Mouse (Mus musculus): ENCODE measurements around the gene Abhd15. TPM values are rescaled to one million over a fixed set of nuclear protein-coding genes. Genes with fewer than 3 reads are reported as not detected.

Abhd15 gene
- polyA plus RNA-seq, 1 experiment from 2014 or later: 1.6 TPM

GRCm38 (mm10) chr11:77489591-77490235 lies 25.2 kb upstream of the Abhd15 start, which contains the start of gene Ankrd13b:
Gene Ankrd13b, minus strand, starts transcription at chr11:77489678.
- Histone ChIP-seq H3K4me2 (ENCODE audit: low read length) (peak within 1 kb of the TSS; percentile 99), H3K9me3 (ENCODE audit: control insufficient read depth, low read length) (no peaks in the 10 kb centered on the region), H3K4me1 (ENCODE audit: control insufficient read depth in 2 of 2, insufficient read depth in 2 of 2, low read length in 2 of 2) (peaks cover 34 to 45% of the 10 kb centered on the region in 2 experiments), H3K36me3 (ENCODE audit: control insufficient read depth, insufficient read depth, low read length) (no peaks in the 10 kb centered on the region), H3K9ac (ENCODE audit: low read length) (peak within 1 kb of the TSS; percentile 86), H3K27ac (replicated peaks in 1 of 2; ENCODE audit: control insufficient read depth in 1 of 2, insufficient read depth in 1 of 2, low read depth in 2 of 2, low read length in 2 of 2) (peak within 1 kb of the TSS in 1 of 2 experiments; percentile 1; a peak in 2 of 4 replicates), H3K4me3 (ENCODE audit: control insufficient read depth in 1 of 2, insufficient read depth in 1 of 2, low read depth in 1 of 2, low read length in 2 of 2) (peak within 1 kb of the TSS; percentile 85 to 87), H3K27me3 (ENCODE audit: control insufficient read depth, insufficient read depth, low read length) (no peaks in the 10 kb centered on the region)
- no peak for ATAC-seq (ENCODE audit: insufficient number of reproducible peaks, insufficient read depth, low FRiP score, low read depth)
- 1% methylated on average over 73 of the region's 87 CpGs for WGBS

GRCm38 (mm10) chr11:77490451-77490850 lies 24.5 kb upstream of the Abhd15 start:
- no peaks in the 10 kb centered on the region for H3K27me3 ChIP-seq (ENCODE audit: control insufficient read depth, insufficient read depth, low read length)
- 72% methylated on average over 6 of the region's 6 CpGs for WGBS
- peak overlapping the region; percentile 99 for H3K4me2 ChIP-seq (ENCODE audit: low read length)
- H3K4me1 ChIP-seq (ENCODE audit: control insufficient read depth in 2 of 2, insufficient read depth in 2 of 2, low read length in 2 of 2): peaks cover 34 to 52% of the 10 kb centered on the region in 2 experiments
- H3K36me3 ChIP-seq (ENCODE audit: control insufficient read depth, insufficient read depth, low read length): no peaks in the 10 kb centered on the region
- peak overlapping the region in 1 of 2 experiments; percentile 87; a peak in 1 of 4 replicates for H3K4me3 ChIP-seq (ENCODE audit: control insufficient read depth in 1 of 2, insufficient read depth in 1 of 2, low read depth in 1 of 2, low read length in 2 of 2)
- no peak for ATAC-seq (ENCODE audit: insufficient number of reproducible peaks, insufficient read depth, low FRiP score, low read depth)
- H3K27ac ChIP-seq (replicated peaks in 1 of 2; ENCODE audit: control insufficient read depth in 1 of 2, insufficient read depth in 1 of 2, low read depth in 2 of 2, low read length in 2 of 2): peak overlapping the region in 1 of 2 experiments; percentile 1; a peak in 1 of 4 replicates
- H3K9me3 ChIP-seq (ENCODE audit: control insufficient read depth, low read length): no peaks in the 10 kb centered on the region
- 0 out of 2 replicates have a peak overlapping the region, but pooled peaks have one; percentile 27 for H3K9ac ChIP-seq (ENCODE audit: low read length)

GRCm38 (mm10) chr11:77491123-77491501 lies 23.8 kb upstream of the Abhd15 start:
- Histone ChIP-seq H3K4me3 (ENCODE audit: control insufficient read depth in 1 of 2, insufficient read depth in 1 of 2, low read depth in 1 of 2, low read length in 2 of 2) (peak overlapping the region; percentile 92 to 94), H3K27ac (replicated peaks in 1 of 2; ENCODE audit: control insufficient read depth in 1 of 2, insufficient read depth in 1 of 2, low read depth in 2 of 2, low read length in 2 of 2) (peak overlapping the region; percentile 95 to 98), H3K9ac (ENCODE audit: low read length) (peak overlapping the region; percentile 96), H3K4me1 (ENCODE audit: control insufficient read depth in 2 of 2, insufficient read depth in 2 of 2, low read length in 2 of 2) (peaks cover 36 to 58% of the 10 kb centered on the region in 2 experiments), H3K36me3 (ENCODE audit: control insufficient read depth, insufficient read depth, low read length) (no peaks in the 10 kb centered on the region), H3K27me3 (ENCODE audit: control insufficient read depth, insufficient read depth, low read length) (no peaks in the 10 kb centered on the region), H3K4me2 (ENCODE audit: low read length) (peak overlapping the region; percentile 94), H3K9me3 (ENCODE audit: control insufficient read depth, low read length) (no peaks in the 10 kb centered on the region)
- 0% methylated on average over 13 of the region's 13 CpGs for WGBS
- peak; percentile 41 for ATAC-seq (ENCODE audit: insufficient number of reproducible peaks, insufficient read depth, low FRiP score, low read depth)

- peaks cover 35 to 60% of the 10 kb centered on the region in 2 experiments for H3K4me1 ChIP-seq (ENCODE audit: control insufficient read depth in 2 of 2, insufficient read depth in 2 of 2, low read length in 2 of 2)
- no peaks in the 10 kb centered on the region for H3K9me3 ChIP-seq (ENCODE audit: control insufficient read depth, low read length)
- H3K27me3 ChIP-seq (ENCODE audit: control insufficient read depth, insufficient read depth, low read length): no peaks in the 10 kb centered on the region
- H3K4me3 ChIP-seq (ENCODE audit: control insufficient read depth in 1 of 2, insufficient read depth in 1 of 2, low read depth in 1 of 2, low read length in 2 of 2): peak overlapping the region; percentile 92 to 94
- WGBS: 2% methylated on average over 23 of the region's 23 CpGs
- H3K36me3 ChIP-seq (ENCODE audit: control insufficient read depth, insufficient read depth, low read length): no peaks in the 10 kb centered on the region
- peak overlapping the region; percentile 96 for H3K9ac ChIP-seq (ENCODE audit: low read length)
- H3K27ac ChIP-seq (replicated peaks in 1 of 2; ENCODE audit: control insufficient read depth in 1 of 2, insufficient read depth in 1 of 2, low read depth in 2 of 2, low read length in 2 of 2): peak overlapping the region; percentile 95 to 98
- ATAC-seq (ENCODE audit: insufficient number of reproducible peaks, insufficient read depth, low FRiP score, low read depth): peak; percentile 57
- H3K4me2 ChIP-seq (ENCODE audit: low read length): peak overlapping the region; percentile 94
Observed at GRCm38 (mm10) chr11:77491502-77492291, 23.2 kb upstream of the Abhd15 start.

- no peaks in the 10 kb centered on the region for H3K9me3 ChIP-seq (ENCODE audit: control insufficient read depth, low read length)
- WGBS: under 1% methylated on average over 16 of the region's 18 CpGs
- no peaks in the 10 kb centered on the region for H3K36me3 ChIP-seq (ENCODE audit: control insufficient read depth, insufficient read depth, low read length)
- peak overlapping the region; percentile 96 for H3K9ac ChIP-seq (ENCODE audit: low read length)
- H3K4me1 ChIP-seq (ENCODE audit: control insufficient read depth in 2 of 2, insufficient read depth in 2 of 2, low read length in 2 of 2): peaks cover 36 to 61% of the 10 kb centered on the region in 2 experiments
- ATAC-seq (ENCODE audit: insufficient number of reproducible peaks, insufficient read depth, low FRiP score, low read depth): no peak
- peak overlapping the region; percentile 95 to 98 for H3K27ac ChIP-seq (replicated peaks in 1 of 2; ENCODE audit: control insufficient read depth in 1 of 2, insufficient read depth in 1 of 2, low read depth in 2 of 2, low read length in 2 of 2)
- H3K4me3 ChIP-seq (ENCODE audit: control insufficient read depth in 1 of 2, insufficient read depth in 1 of 2, low read depth in 1 of 2, low read length in 2 of 2): peak overlapping the region; percentile 92 to 94
- peak overlapping the region; percentile 94 for H3K4me2 ChIP-seq (ENCODE audit: low read length)
- no peaks in the 10 kb centered on the region for H3K27me3 ChIP-seq (ENCODE audit: control insufficient read depth, insufficient read depth, low read length)
Observed at GRCm38 (mm10) chr11:77492311-77492871, 22.5 kb upstream of the Abhd15 start.

- no peaks in the 10 kb centered on the region for H3K9me3 ChIP-seq (ENCODE audit: control insufficient read depth, low read length)
- no peaks in the 10 kb centered on the region for H3K36me3 ChIP-seq (ENCODE audit: control insufficient read depth, insufficient read depth, low read length)
- peak overlapping the region; percentile 96 for H3K9ac ChIP-seq (ENCODE audit: low read length)
- H3K27me3 ChIP-seq (ENCODE audit: control insufficient read depth, insufficient read depth, low read length): no peaks in the 10 kb centered on the region
- under 1% methylated on average over 28 of the region's 32 CpGs for WGBS
- peaks cover 40 to 66% of the 10 kb centered on the region in 2 experiments for H3K4me1 ChIP-seq (ENCODE audit: control insufficient read depth in 2 of 2, insufficient read depth in 2 of 2, low read length in 2 of 2)
- ATAC-seq (ENCODE audit: insufficient number of reproducible peaks, insufficient read depth, low FRiP score, low read depth): peak; percentile 75
- peak overlapping the region; percentile 94 for H3K4me2 ChIP-seq (ENCODE audit: low read length)
- peak overlapping the region; percentile 92 to 94 for H3K4me3 ChIP-seq (ENCODE audit: control insufficient read depth in 1 of 2, insufficient read depth in 1 of 2, low read depth in 1 of 2, low read length in 2 of 2)
- peak overlapping the region; percentile 95 to 98 for H3K27ac ChIP-seq (replicated peaks in 1 of 2; ENCODE audit: control insufficient read depth in 1 of 2, insufficient read depth in 1 of 2, low read depth in 2 of 2, low read length in 2 of 2)
Observed at GRCm38 (mm10) chr11:77492911-77493332, 22.0 kb upstream of the Abhd15 start.

Measured in heart, embryonic 14.5 days (tissue).